Mouse (Mus musculus): Measurements from ENCODE around the gene Erc2.

The Erc2 gene

GRCm38 (mm10) chr14:28475421-28475820 is 853.2 kb downstream of the Erc2 start:
- DNase-seq, result no peak

GRCm38 (mm10) chr14:28476746-28477145 is 854.5 kb downstream of the Erc2 start:
- DNase-seq, result no peak

- DNase-seq, result no peak
These were observed 858.6 kb downstream of the Erc2 start for GRCm38 (mm10) chr14:28480866-28481265.

DNA sequence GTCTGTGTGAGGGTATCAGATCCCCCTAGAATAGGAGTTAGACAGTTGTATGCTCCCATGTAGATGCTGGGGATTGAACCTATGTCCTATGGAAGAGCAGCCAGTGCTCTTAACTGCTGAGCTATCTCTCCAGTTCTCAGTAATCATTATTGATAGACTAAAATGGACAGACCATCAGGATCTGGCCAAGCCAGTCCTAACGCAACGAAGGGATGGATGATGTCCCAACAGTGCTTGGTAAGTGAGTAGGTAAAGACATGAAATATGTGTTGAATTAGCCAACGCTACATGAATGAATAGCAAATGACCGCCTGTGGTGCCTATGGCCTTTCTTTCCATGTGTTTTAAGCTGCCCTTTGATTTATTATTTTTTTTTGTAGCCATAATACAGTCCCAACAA is 871.6 kb downstream of the Erc2 start:
- DNase-seq, result no peak

DNA sequence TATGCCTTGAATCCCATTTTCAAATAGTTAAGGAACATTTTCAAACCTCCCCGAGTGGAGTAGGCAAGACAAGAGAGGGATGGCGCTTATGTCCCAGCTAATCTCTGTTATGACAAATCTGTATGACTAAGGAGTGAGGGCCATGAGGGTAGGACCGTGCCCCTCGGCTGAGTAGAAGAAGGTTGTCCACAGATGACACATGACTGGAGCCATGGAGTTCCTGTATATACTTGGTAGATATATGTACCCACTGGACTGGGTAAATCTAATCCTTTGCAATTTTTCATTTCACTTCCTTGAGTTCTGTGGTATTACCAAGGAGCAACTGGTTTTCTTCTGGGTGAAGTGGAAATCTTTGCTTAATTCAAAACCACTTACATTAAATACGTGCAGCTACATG is 872.0 kb downstream of the Erc2 start:
- no peak for DNase-seq

GRCm38 (mm10) chr14:28501216-28501878 is 879.1 kb downstream of the Erc2 start:
- no peak for DNase-seq

- no peak for DNase-seq
These were observed 881.0 kb downstream of the Erc2 start for GRCm38 (mm10) chr14:28503276-28503675.

DNA sequence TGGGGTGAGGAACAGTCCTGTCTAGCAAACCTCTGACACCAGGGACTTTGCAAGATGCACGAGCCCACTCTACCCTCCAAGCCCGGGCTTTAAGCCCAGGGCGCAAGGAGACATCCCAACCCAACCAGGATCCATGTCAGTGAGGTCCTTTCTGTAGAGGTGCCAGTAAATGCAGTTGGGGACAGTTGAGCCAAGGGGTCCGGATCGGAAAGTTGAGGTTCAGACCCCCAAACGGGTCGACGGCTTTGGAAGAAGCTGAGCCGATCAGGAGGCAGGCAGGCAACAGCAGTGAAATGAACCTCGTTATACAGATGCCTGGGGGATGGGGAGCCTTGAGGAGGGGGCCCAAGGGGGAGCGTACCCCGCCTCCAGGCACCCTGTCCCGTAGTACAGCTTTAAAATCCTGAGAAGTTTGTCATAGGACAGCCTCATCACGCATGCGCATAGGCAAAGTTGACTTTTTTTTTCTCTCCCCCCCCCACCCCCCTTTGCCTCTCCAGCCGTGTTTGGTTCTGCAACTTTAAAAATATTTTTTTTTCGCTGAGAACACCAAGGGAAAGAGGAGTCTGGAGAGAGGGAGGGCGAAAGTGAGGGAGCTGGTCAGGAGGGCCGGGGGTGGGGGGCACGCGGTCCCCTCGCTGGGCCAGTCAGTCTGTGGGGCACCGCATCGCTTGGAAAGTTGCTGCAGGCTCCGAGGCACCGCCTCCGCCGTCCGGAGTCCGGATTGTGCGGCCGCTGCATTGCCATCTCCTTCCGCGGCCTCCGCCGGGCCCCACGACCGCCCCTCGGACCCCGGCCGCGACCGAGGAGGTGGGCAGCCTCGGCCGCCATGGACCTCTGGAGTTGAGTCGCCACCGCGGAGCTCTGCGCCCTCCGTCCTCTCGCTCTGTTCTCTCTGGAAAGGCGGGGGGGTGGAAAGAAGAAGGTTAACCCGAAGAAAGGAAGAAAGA is 882.1 kb downstream of the Erc2 start, which contains the start of gene Wnt5a:
Wnt5a (plus strand) TSS at position 650 of the 950 bp plus-strand sequence.
- DNase-seq, result no peak

DNA sequence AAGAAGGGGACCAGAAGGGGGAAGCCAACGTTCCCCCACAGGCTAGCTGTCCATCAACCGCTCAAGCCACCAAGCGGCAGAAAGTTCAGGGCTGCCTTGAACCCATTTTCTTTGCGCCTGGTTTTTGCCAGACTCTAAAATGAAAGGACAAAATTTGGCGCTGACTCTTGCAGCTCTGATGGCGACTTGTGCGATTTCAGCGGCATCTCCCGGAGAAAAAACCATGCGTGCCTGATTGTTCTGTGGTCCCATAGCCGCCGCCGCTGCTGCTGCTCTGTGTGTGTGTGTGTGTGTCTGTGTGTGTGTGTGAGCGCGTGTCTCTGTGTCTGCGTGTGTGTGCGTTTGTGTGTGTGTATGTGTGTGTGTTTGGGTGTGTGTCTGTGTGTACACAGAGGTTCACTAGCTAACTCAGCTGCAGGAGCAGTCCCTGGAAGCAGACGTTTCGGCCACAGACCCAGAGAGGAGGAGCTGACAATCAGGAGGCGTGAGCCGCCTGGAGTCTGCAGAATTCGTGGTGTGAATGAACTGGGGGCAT is 882.9 kb downstream of the Erc2 start:
- no peak for DNase-seq

DNA sequence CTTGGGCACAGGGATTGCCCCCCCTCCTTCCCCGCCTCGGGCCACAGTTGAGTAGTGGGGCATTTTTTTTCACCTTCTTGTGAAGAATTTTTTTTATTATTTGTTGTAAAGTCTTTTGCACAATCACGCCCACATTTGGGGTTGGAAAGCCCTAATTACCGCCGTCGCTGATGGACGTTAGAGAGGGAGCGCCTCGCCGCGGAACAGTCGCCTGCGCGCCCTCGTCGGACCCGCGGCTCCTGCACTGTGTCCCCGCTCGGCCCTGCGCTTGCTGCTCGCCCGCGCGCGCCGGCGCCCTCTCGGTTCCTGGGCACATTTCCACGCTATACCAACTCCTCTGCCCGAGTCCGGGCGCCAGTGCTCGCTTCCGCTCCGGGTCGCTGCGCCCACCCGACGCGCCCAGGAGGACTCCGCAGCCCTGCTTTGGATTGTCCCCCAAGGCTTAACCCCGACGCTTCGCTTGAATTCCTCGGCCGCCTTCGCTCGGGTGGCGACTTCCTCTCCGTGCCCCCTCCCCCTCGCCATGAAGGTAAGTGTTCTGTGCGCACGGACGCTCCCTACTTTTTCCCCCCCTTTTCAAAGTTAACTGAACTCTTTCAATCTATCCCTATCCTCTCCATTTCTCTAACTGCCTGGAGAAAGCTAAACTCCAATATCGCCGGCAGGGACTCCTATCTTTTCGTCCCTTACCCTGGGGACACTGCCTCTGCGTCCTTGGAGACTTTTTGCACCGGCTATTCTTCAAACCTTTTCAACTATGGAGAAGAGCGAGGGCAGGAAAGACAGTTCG is 883.6 kb downstream of the Erc2 start:
- no peak for DNase-seq

DNA sequence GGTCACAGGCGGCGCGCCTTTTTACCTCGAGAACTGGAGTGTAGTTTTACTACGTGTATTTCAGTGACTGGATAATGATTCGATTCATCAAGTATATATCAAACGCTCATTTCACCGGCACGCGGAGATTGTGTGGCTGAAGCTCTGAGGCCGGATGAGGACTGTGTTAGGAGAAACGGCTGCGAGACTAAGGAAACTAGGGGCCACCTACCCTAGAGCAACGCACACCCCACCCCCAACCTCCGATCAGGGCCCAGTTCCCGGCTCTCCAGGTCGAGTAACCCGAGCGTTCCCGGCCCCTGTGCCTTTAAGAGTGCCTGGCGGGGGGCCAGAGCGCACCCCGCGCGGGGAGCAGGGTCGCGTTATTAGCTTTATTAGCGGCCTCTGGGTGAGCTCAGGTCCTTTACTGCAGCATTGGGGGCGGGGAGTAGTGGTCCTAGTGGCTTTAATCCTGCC is 884.2 kb downstream of the Erc2 start:
- DNase-seq, result no peak

- DNase-seq, result no peak
These were observed 884.8 kb downstream of the Erc2 start for GRCm38 (mm10) chr14:28507011-28507410.

DNA sequence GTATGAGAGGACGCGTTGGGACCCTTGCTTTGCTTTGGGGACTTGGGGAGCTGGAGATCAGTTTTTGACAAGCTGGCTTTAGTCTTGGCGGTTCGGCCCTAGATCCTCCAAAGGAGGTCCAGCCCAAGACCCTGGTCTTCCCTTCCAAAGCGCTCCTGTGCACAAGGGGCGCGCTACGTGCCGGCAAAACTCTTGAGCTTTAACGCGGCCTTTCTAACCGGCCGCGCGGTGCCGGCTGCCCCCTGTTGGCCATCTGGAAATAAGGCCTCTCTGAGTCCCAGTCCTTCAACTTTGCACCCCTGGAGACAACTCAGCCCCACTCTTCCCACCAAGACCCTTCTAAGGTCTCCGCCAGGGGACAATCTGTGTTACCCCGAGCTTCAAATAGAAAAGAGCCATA is 885.2 kb downstream of the Erc2 start:
- DNase-seq, result no peak

- DNase-seq, result no peak
These were observed 886.3 kb downstream of the Erc2 start for GRCm38 (mm10) chr14:28508288-28509258.

DNA sequence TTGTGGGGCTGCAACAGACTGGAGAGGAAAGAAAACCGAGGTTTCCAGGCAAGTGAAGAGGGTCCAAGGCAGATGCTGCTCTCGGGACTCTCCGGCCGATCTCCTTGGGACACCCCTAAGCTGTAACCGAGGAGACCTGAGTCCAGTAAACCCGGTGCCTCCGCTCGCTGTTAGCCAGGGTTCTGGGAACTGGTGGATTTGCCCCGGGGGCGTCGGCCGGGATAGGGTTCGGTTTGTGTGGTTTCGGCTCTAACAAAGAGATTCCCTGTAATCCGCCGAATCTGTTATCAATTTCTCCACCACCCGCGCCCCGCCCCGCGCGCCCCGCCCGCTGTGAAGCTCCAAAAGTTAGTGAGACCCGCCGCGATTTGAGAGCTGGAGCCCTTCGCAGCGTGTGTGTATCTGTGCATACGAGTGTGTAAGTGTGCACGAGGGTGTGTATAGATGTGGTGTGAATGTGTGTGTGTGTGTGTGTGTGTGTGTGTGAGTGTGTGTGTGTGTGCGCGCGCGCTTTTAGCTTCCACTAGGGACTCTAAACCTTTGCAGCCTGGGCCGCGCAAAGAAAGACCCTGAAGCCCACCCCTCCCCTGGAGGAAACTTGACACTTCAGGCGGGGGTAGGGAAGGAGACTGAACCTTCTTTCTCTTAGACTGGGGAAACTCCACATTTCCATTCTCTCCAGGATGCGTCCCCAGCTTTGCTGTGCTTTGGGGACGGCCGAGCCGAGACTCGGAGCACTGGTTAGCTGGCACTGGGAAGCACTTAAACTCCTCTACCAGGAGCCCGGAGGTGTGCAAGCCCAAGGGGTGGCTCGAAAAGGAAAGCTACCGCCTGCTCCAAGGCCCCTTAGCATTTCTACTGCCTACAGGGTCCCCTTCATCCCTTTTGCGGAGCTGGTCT is 887.5 kb downstream of the Erc2 start:
- DNase-seq, result no peak

GRCm38 (mm10) chr14:28510341-28511028 is 888.3 kb downstream of the Erc2 start:
- DNase-seq, result no peak

DNA sequence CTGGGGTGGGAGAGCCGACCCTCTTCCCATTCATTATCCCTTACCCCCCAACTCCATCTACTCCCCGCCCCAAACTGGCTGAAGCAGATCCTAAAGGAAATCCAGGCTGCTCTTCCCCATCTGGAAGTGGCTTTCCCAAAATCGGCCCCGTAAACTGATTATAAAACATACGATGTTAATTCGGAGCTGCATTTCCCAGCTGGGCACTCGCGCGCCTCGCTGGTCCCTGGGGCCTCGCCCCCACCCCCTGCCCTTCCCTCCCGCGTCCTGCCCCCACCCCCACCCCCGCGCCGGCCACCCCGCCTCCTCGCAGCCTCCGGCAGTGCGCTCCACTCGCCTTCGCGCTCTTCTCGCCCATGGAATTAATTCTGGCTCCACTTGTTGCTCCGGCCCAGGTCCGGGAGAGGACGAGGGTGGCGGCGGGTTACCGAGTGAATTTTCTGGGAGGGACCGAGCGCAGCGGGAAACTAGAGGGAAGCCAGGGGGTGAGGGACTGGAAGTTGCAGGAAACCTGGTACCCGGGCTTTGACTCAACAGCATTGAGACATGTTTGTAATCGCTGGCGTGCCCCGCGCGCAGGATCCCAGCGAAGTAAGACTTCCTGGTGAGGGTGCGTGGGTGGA is 888.9 kb downstream of the Erc2 start:
- DNase-seq, result no peak

DNA sequence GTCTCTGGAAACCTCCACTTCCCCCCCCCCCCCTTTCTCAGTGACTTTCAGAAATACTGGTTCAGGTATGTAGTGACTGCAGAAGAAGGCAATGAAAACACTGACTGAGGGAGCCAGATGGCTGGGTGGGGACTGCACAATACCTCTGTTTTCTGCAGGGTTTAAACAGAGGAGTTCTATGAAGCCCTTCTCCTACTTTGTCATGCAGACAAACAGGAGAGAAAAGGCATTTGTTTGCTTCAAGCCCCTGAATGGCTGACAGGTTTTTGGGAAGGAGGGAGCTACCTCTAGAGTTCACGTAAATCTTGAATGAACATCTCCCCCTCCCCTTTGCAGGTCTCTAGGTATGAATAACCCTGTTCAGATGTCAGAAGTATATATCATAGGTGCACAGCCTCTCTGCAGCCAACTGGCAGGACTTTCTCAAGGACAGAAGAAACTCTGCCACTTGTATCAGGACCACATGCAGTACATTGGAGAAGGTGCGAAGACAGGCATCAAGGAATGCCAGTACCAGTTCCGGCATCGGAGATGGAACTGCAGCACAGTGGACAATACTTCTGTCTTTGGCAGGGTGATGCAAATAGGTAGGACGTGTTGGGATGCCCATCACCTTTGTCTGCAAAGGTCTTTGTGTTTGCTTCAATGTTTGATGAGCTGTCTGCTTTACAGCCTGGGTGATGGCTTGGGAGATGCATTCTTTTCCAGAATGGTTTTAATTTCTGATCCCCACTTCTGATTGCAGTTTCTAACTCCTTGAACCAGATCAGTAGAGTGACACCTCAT is 890.8 kb downstream of the Erc2 start:
- no peak for DNase-seq

DNA sequence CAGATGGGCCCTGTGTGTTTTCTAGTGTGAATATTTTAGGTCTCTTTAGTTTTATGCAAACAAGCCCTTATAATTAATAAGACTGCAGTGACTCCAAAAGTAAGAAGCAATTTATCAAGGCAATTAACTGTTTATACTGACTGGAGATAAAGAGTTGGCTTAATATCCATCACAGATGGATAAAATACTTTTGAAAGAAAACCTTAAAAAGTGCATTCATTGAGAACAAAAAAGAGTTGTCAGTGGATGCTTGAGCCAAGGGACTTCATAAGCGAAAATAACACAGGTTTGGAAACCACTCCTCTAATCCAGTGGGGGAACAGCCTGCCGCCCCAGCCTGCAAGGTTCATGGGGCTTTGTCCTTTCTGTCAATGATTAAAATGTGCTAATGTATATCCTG is 891.9 kb downstream of the Erc2 start:
- no peak for DNase-seq
